Mouse (Mus musculus): ENCODE results near the gene Rab3c. TPM values are rescaled to one million over a fixed set of nuclear protein-coding genes. Genes with fewer than 3 reads are reported as not detected.

Rab3c gene
- 1.7 TPM in 2 replicates for polyA plus RNA-seq (2014; fragmentation: Nextera tagmentation; extraction: Ambion mirVana)

DNA sequence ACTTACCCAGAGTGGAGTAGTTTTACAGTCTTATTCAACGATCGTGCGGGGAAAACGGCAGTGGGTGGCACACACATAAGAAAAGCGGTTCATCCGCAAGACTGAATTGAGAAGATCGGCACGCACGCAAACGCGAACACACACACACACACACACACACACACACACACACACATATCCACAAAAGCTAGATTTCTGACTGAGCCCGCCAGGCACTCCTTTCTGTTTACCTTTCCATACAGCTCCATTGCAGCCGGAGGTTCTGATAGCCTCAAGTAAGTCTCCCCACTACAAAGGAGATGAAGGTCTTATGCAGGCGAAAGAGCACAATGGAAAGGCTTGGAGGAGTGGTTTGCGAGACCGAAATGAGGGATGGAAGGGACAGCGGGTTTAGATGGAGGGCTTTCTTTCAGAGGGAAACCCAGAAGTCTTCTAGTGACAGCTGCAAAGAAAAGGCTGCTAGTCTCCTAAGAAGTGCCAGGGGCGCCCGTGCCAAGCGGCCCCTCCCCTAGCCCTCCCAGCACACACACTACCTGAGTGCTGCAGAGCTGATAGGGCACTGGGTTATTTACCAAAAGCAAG lies at the start of gene Rab3c:
TSS of gene Rab3c (minus strand) at position 434 of the 582 bp plus-strand sequence.
- peak; percentile 15 for DNase-seq
- Histone ChIP-seq H3K9ac (no peak within 1 kb of the TSS), H3K27me3 (ENCODE audit: insufficient read depth, low read length) (no peaks in the 10 kb centered on the region), H3K36me3 (ENCODE audit: insufficient read depth) (no peaks in the 10 kb centered on the region), H3K4me3 (ENCODE audit: low read depth, low read length) (peak within 1 kb of the TSS; percentile 38), H3K4me2 (peak within 1 kb of the TSS; percentile 76), H3K27ac (ENCODE audit: low read depth) (peak within 1 kb of the TSS; percentile 2; the same call in 1 of the 2 replicates), H3K9me3 (ENCODE audit: low read depth, low read length) (no peaks in the 10 kb centered on the region; the same call in 1 of the 2 replicates), H3K4me1 (ENCODE audit: insufficient read depth) (0 out of 2 replicates have a peak, but pooled peaks cover 4% of the 10 kb centered on the region)
- TF ChIP-seq CTCF (IDR thresholded peaks at IDR 0.05; ENCODE audit: low read depth) = no peak
- WGBS = under 1% methylated on average over 20 of the region's 20 CpGs
- peak; percentile 42; the same call in 1 of the 2 replicates for ATAC-seq (ENCODE audit: insufficient read depth)

DNA sequence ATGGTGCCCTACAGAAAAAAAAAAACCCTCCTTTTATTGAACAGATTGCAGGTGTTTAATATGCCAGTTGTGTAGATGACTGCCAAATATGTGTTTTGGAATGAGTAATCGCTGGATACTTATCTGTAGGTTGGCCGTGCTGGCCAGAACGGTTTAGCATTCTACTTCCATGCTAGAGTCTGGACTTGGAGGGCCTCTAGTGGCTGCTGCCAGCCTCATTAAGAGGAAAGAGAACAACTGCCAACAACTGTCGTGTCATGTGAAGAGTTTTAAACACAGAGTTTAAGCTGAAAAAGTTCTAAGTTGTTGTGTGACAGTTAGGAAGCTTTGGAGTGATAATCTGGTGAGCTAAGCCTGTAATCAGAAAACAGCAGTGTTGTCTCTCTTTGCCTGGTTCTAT lies 38.0 kb upstream of the Rab3c start:
- no peak overlapping the region for H3K27ac ChIP-seq (ENCODE audit: low read depth)
- DNase-seq (peak; percentile 53), ATAC-seq (ENCODE audit: insufficient read depth) (no peak)
- H3K4me2 ChIP-seq = no peak overlapping the region
- 30% methylated on average over 4 of the region's 4 CpGs for WGBS
- no peaks in the 10 kb centered on the region for H3K4me1 ChIP-seq (ENCODE audit: insufficient read depth)
- no peaks in the 10 kb centered on the region for H3K36me3 ChIP-seq (ENCODE audit: insufficient read depth)
- no peak overlapping the region for H3K9ac ChIP-seq
- H3K9me3 ChIP-seq (ENCODE audit: low read depth, low read length) = no peaks in the 10 kb centered on the region
- peak; percentile 46 for TF ChIP-seq CTCF (IDR thresholded peaks at IDR 0.05; ENCODE audit: low read depth)
- no peaks in the 10 kb centered on the region for H3K27me3 ChIP-seq (ENCODE audit: insufficient read depth, low read length)
- H3K4me3 ChIP-seq (ENCODE audit: low read depth, low read length) = no peak overlapping the region

DNA sequence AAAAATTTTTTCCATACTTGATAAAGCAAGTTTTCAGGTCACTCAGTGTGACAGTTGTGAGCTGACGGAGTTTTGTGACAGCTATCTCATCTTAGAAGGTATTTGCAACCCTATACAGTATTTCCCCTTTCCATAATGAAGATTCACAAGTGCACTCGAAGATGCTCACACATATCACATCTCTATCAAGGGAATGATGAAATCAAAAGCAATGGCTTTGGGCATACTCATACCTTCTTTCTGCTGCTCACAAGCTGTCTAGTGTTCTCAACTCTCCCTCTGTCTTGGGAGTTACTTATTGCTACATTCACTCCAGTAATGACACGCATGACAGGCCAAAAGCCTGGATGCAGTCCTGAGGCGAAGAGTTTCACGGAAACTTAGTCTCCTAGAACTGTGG lies 26.4 kb upstream of the Rab3c start:
- no peaks in the 10 kb centered on the region for H3K9me3 ChIP-seq (ENCODE audit: low read depth, low read length)
- H3K36me3 ChIP-seq (ENCODE audit: insufficient read depth) = no peaks in the 10 kb centered on the region
- H3K4me3 ChIP-seq (ENCODE audit: low read depth, low read length) = no peak overlapping the region
- no peak overlapping the region for H3K27ac ChIP-seq (ENCODE audit: low read depth)
- no peak overlapping the region for H3K9ac ChIP-seq
- H3K4me2 ChIP-seq = no peak overlapping the region
- no peak for TF ChIP-seq CTCF (IDR thresholded peaks at IDR 0.05; ENCODE audit: low read depth)
- ATAC-seq (ENCODE audit: insufficient read depth) = no peak
- no peaks in the 10 kb centered on the region for H3K4me1 ChIP-seq (ENCODE audit: insufficient read depth)
- DNase-seq = no peak
- 81% methylated on average over 5 of the region's 5 CpGs for WGBS
- no peaks in the 10 kb centered on the region for H3K27me3 ChIP-seq (ENCODE audit: insufficient read depth, low read length)

DNA sequence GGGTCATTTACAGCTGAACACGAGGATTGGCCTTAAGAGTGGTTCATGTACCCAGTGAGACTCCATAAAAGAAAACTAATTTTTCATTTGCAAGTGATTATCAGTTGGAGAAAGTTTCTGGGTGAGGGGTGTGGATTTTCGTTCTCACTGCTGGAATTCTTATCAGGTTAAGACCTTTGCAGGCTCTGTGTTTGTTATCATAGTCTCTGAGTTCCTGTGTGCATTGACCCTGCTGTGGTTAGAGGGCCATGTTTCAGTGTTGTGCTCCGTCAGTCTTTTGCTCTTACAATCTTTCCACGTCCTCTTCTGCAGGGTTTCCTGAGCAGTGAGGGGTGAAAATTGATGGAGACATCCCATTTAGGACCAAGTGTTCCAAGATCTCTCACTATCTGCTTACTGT lies 16.3 kb upstream of the Rab3c start:
- H3K36me3 ChIP-seq (ENCODE audit: insufficient read depth) = no peaks in the 10 kb centered on the region
- WGBS = 32% methylated on average over 4 of the region's 4 CpGs
- no peaks in the 10 kb centered on the region for H3K9me3 ChIP-seq (ENCODE audit: low read depth, low read length)
- TF ChIP-seq CTCF (IDR thresholded peaks at IDR 0.05; ENCODE audit: low read depth) = no peak
- ATAC-seq (ENCODE audit: insufficient read depth) = no peak
- no peak overlapping the region for H3K4me2 ChIP-seq
- DNase-seq = no peak
- H3K4me1 ChIP-seq (ENCODE audit: insufficient read depth) = no peaks in the 10 kb centered on the region
- H3K4me3 ChIP-seq (ENCODE audit: low read depth, low read length) = no peak overlapping the region
- H3K9ac ChIP-seq = no peak overlapping the region
- H3K27me3 ChIP-seq (ENCODE audit: insufficient read depth, low read length) = no peaks in the 10 kb centered on the region
- no peak overlapping the region for H3K27ac ChIP-seq (ENCODE audit: low read depth)

DNA sequence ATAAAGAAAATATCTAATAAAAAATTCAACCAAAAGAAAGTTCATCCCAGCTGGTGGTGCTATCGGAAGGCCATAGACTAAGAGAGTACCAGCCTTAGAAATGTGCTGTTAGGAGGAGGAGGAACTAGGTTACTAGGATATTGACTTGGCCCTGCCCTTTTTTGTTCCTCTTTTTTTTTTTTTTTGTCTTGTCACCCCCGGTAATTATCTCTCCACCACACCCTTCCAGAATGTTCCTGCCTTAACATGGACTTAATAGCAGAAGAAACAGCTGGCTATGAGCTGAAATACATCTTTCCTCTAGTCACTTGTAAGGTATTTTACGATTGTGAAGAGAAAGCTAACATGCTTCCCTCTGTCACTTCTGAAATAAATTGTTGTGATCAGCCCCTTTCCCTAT lies 7.7 kb upstream of the Rab3c start:
- H3K4me1 ChIP-seq (ENCODE audit: insufficient read depth) = 0 out of 2 replicates have a peak, but pooled peaks cover 4% of the 10 kb centered on the region
- ATAC-seq (ENCODE audit: insufficient read depth) = no peak
- H3K27ac ChIP-seq (ENCODE audit: low read depth) = no peak overlapping the region
- no peak overlapping the region for H3K9ac ChIP-seq
- no peak for TF ChIP-seq CTCF (IDR thresholded peaks at IDR 0.05; ENCODE audit: low read depth)
- H3K4me2 ChIP-seq = no peak overlapping the region
- 77% methylated on average over 3 of the region's 3 CpGs for WGBS
- no peaks in the 10 kb centered on the region for H3K27me3 ChIP-seq (ENCODE audit: insufficient read depth, low read length)
- no peaks in the 10 kb centered on the region for H3K36me3 ChIP-seq (ENCODE audit: insufficient read depth)
- H3K9me3 ChIP-seq (ENCODE audit: low read depth, low read length) = no peaks in the 10 kb centered on the region
- no peak for DNase-seq
- H3K4me3 ChIP-seq (ENCODE audit: low read depth, low read length) = no peak overlapping the region

DNA sequence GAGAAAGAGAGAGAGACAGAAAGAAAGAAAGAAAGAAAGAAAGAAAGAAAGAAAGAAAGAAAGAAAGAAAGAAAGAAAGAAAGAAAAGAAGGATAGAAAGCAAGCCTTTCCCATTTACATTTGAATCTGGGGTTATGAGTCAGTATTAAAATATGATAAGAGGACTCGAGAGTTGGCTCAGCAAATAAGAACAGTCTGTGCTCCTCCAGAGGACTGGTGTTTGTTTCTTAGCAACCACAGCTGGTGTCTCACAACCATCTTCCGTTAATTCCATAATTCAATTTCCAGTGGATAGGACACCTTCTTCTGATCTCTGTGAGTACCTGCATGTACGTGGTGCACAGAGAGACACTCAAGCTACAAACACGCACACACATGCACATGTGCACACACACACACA lies 3.0 kb upstream of the Rab3c start:
- no peak for TF ChIP-seq CTCF (IDR thresholded peaks at IDR 0.05; ENCODE audit: low read depth)
- H3K4me2 ChIP-seq = no peak overlapping the region
- H3K9ac ChIP-seq = no peak overlapping the region
- 58% methylated on average over 4 of the region's 4 CpGs for WGBS
- H3K27ac ChIP-seq (ENCODE audit: low read depth) = no peak overlapping the region
- H3K4me3 ChIP-seq (ENCODE audit: low read depth, low read length) = no peak overlapping the region
- no peaks in the 10 kb centered on the region for H3K27me3 ChIP-seq (ENCODE audit: insufficient read depth, low read length)
- H3K4me1 ChIP-seq (ENCODE audit: insufficient read depth) = 0 out of 2 replicates have a peak, but pooled peaks cover 4% of the 10 kb centered on the region
- ATAC-seq (ENCODE audit: insufficient read depth) = no peak
- H3K9me3 ChIP-seq (ENCODE audit: low read depth, low read length) = no peaks in the 10 kb centered on the region; the same call in 1 of the 2 replicates
- peak; percentile 12 for DNase-seq
- no peaks in the 10 kb centered on the region for H3K36me3 ChIP-seq (ENCODE audit: insufficient read depth)

DNA sequence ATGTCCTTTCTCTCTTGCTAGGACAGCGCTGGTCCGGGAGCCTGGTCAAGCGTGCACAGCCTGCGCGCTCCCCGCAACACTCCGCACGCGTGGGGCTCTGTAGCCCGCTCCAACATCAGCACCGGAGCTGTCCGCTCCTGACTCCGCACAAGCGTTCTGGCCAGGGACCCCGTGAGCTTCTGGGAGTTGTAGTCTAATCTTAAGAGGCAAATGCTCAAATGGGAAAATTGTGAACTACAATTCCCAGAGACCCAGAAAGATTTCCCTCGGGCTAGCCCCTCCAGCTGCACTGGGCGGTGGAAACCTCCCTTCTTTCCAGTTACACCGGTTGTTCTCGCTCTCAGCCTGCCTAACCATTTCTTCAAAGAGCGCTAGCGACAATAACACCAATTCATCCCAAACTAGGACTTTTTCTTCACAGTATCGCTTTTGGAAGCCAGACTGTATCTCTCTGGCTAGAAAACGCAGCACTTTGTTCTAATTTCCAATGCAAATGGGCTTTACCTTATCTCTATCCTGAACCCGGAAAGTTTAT lies 701 bp downstream of the Rab3c start:
- Histone ChIP-seq H3K27me3 (ENCODE audit: insufficient read depth, low read length) (no peaks in the 10 kb centered on the region), H3K27ac (ENCODE audit: low read depth) (peak overlapping the region; percentile 2; the same call in 1 of the 2 replicates), H3K9ac (no peak overlapping the region), H3K36me3 (ENCODE audit: insufficient read depth) (no peaks in the 10 kb centered on the region), H3K4me3 (ENCODE audit: low read depth, low read length) (peak overlapping the region; percentile 38), H3K9me3 (ENCODE audit: low read depth, low read length) (no peaks in the 10 kb centered on the region; the same call in 1 of the 2 replicates), H3K4me2 (peak overlapping the region; percentile 76), H3K4me1 (ENCODE audit: insufficient read depth) (0 out of 2 replicates have a peak, but pooled peaks cover 4% of the 10 kb centered on the region)
- no peak for TF ChIP-seq CTCF (IDR thresholded peaks at IDR 0.05; ENCODE audit: low read depth)
- WGBS = under 1% methylated on average over 24 of the region's 24 CpGs
- ATAC-seq (ENCODE audit: insufficient read depth) (peak; percentile 97), DNase-seq (peak; percentile 94)

Data from lung, embryonic 14.5 days (tissue).